Mouse (Mus musculus): ENCODE measurements around the gene L3mbtl1. TPM values are rescaled to one million over a fixed set of nuclear protein-coding genes. Genes with fewer than 3 reads are reported as not detected.

L3mbtl1 gene
- total RNA-seq, 2 experiments from 2014 or later: 13.4 to 15.7 TPM

DNA sequence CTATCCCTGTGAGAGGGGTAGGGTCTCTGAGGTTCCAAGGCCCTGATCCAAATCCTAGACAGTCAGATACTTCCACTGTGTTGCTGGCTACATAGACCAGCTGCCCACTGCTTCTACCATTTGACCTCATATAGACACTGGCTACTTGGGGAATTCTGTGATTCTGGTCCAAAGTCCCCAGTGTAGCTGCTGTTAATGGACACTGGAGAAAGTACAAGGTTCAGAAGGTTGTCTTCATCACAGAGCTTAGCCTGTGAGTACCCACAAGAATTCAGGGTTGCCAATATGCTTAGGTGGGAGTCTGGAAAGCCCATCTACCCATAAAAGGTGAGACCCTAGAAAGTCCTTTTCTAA, 48.8 kb downstream of the L3mbtl1 start:
- DNase-seq (ENCODE audit: low spot score in 2 of 2): no peak

DNA sequence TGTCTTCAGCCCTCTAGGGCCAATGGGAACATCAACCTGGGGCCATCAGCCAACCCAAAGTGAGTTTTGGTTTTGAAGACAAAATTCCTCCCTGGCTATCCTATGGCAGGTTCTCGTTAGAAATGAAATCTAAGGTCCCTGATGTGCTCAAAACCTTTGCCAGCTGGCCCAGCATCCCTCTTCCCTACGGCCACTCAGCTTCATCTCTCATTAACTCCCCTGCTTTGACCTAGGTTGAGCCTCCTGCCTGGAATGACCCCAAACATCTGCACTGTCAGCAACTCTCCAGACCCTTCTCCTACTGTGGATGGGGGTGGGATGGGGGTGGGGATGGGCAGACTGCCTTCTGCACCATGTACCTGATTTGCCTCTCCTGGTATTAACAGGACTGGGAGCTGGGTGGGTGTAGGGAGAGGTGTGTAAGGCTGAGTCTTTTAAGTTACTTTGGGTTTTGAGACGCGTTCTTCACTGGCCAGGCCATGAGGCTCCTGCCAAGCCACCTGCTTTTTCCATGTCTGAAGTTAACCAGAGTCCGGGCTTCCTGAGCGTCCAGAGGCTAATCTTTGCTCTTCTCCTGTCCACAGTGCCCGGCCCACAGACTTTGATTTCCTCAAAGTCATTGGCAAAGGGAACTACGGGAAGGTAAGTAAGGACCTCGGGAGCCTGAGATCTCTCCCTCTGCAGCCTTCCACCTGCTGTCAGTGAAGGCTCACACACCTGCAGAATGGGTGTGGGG, 50.8 kb downstream of the L3mbtl1 start:
- DNase-seq (ENCODE audit: low spot score in 2 of 2): no peak

DNA sequence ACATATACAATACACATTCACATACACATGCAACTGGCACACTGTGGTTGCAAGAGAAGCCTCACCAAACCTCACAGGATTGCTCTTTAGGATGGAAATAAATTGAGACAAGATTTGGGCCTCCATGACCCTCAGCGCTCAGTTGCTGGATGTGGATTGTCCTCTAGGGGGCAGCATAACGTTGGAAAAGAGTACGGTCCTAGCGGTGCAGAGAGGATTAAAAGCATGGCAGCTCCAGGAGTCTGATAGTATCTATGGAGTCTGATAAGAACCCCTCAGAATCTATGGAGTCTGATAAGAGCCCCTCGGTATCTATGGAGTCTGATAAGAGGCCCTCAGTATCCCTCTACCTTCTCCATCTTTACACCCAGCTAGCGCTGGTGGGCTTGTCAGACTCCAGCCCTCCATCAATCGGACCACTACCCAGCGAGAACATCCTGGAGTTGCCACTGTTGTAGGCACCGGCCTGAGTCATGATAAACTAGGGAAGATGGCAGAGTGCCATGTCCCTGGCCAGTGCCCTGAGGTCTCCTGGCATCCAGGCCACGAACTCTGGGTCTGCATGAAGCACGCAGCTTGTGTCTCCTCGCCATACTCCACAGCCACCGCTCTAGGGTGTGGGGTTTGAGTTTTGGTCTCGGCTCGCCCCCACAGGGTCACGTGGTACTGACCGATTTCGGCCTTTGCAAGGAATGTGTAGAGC, 55.4 kb downstream of the L3mbtl1 start:
- peak; percentile 59 to 76 for DNase-seq (ENCODE audit: low spot score in 2 of 2)

DNA sequence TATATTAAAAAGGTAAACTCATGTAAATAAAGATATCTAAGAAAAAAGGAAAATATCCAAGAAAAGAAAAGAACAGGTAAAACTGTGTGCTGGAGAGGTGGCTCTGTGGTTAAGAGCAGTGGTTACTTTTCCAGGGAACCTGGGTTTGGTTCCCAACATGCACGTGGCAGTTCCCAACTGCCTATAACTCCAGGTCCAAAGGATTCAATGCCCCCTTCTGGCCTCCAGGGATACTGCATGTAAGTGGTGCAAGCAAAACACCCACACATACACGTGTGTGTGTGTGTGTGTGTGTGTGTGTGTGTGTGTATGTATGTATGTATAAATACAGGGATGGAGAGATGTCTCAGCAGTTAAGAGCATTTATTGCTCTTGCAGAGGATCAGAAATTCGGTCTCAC, 56.5 kb downstream of the L3mbtl1 start:
- peak; percentile 22 to 37 for DNase-seq (ENCODE audit: low spot score in 2 of 2)

DNA sequence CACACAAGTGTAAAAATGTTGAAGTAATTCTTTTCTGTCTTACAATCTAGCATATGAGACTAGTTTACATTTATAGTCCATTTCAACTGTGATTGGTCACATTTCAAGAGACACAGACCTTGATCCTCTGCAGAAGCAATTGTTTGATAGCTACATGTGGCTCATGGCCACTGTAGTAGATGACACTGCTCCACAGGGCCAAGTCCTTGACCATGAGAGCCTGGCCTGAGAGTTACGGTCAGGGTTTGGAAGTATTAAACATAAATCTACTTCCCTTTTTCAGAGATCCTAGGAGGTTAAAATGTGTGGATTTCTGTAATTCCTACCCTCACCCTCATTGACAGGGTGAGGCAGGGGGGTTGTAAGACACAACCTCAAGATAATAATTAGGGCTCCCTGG, 57.8 kb downstream of the L3mbtl1 start:
- no peak for DNase-seq (ENCODE audit: low spot score in 2 of 2)

DNA sequence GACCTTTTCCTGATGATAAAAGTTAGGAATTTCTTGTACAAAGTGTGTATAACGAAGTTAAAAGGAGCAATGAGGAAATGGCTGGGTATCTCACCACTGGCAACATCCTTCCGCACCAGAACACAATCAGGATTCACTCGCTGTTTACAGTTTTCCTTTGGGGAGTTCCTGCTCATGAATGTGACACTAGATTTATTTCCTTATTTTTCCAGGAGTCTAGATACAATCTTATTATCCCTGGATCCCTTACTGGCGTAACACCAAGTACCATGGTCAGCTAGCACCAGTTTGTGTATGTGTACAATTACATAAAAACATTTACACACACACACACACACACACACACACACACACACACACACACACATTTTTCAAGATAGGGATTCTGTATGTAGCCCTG, 64.0 kb downstream of the L3mbtl1 start:
- no peak for DNase-seq (ENCODE audit: low spot score in 2 of 2)

DNA sequence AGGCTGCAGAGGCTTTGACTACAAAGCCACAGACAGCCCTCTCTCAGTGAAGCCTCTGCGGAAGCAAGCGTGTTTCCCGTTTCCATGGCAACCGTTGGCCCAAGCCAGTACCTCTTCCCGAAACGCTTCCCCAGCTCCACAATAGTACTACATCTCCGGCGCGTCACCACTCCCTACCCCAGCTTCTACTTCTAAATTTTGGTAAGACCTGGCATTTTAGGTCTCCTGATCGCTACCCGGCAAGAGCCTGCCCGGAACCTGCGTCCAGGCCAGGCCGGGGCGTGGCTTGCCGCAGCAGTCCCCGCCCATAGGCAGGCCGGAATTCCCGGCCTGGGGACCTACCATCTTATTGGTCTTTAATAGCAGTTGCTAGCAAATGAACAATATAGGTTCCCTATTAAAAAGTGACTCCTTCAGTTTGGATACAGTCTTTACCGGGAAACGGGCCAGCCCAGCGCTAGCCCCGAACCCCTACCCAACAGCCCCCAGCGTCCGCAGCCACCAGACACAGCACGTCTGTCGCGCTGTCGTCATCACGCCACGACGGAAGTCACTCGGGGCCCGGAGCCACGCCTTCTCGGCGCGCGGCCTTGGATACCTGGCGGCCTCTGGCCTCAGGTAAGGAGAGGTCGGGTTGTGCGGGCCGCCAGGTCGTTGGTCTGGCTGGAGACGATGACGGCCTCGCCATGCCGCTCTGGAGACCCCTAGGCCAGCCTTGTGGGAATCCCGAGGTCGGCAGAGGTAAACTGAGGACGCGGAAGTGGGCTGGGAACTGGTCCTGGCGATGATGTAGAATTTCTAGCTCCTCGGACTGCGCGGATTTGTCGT, 73.9 kb downstream of the L3mbtl1 start, which contains the start of gene Ift52:
Gene Ift52, plus strand, starts transcription at position 439 of the 828 bp plus-strand sequence.
- DNase-seq (ENCODE audit: low spot score in 2 of 2): peak; percentile 94 to 95

Other genes with a start within 250 kb of the L3mbtl1 start
- gene Srsf6, start 11.9 kb upstream of the L3mbtl1 start, total RNA-seq (2021): 10 to 100 TPM; 92.2 to 95.8 TPM
- under 1 TPM; 0.30 to 0.45 TPM for gene Sgk2, start 43.9 kb downstream of the L3mbtl1 start, total RNA-seq (2021)
- 10 to 100 TPM; 36.2 to 41.9 TPM for gene Ift52, start 73.9 kb downstream of the L3mbtl1 start, total RNA-seq (2021)
- 1 to 10 TPM in 1 of 2 experiments, under 1 TPM in 1; 0.59 to 2.2 TPM for gene Mybl2, start 111.2 kb downstream of the L3mbtl1 start, total RNA-seq (2021)
- not detected for gene Gtsf1l, start 144.4 kb downstream of the L3mbtl1 start, total RNA-seq (2021)

Data from left cerebral cortex, adult 18-20 months (tissue).